Mouse (Mus musculus) layer of hippocampus, adult 9-11 months (tissue): ENCODE measurements around the gene Olfr1132.
"Not testable (repeated sequence)": the region's sequence is repeated elsewhere in the genome, so short reads cannot be mapped to it uniquely, and the experiment has no call there.

Source experiments
- DNase-seq: peaks from one replicate; pipeline ENCODE4 v3.0.0; 2022

Olfr1132 gene

DNA sequence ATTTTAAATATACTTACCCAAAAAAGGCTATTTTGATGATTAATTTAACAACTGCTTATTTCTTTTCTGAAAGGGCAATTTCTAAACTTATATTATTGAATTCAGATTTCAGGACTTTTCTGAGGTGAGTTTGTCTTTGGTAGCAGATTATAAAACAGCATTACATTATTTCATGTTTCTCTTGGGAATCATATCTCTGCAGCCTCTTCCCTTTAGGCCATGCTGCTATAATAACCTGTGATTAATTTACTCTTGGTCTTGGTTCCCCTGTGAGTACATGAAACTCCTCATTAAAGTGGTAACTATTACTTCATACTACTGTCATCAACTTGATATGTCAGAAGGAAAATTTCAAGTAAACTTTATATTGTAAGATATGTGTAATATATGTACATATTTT, at the start of gene Olfr1132:
Olfr1132 (minus strand) TSS at position 101 of the 400 bp plus-strand sequence.
- DNase-seq = no peak

DNA sequence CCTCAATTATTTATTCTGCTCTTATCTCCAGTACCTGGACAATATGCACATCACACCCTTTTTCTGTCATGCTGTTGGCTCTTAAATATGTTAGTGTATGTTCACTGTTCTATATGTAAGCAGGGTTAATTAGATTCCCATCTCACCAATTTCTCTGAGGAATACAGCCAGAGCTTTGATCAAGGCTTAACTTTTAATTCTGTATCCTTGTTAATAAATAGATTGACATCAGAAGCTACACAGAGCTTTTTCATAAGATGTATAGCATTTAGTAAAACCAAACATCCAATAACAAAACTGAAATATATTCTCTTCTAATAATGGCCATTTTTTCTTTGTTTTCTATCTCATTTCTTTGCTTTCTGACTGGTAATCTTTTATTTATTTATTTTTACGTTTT, 36.2 kb upstream of the Olfr1132 start, which contains the start of gene Olfr1135:
Olfr1135 (minus strand) TSS at position 101 of the 400 bp plus-strand sequence.
- DNase-seq = no peak

DNA sequence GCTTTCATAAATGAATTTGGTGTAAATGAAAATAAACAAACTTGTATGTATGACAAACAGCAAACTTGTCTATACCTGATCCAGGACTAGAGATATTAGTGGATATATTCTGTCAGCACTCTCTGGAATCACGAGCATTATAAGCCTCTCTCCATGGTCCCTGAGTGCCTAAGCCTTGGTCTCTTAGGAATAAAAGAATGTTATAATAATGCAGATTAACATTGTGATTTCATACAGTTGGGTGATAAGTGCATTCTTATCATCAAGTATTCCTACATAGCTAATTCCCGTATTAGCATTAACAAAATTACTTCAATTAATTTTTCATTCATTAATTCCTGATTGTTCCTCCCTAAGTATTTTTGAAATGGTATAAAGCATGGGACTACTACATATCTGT, 21.0 kb upstream of the Olfr1132 start, which contains the start of gene Olfr1134:
Olfr1134 (minus strand) TSS at position 101 of the 400 bp plus-strand sequence.
- DNase-seq = no peak

DNA sequence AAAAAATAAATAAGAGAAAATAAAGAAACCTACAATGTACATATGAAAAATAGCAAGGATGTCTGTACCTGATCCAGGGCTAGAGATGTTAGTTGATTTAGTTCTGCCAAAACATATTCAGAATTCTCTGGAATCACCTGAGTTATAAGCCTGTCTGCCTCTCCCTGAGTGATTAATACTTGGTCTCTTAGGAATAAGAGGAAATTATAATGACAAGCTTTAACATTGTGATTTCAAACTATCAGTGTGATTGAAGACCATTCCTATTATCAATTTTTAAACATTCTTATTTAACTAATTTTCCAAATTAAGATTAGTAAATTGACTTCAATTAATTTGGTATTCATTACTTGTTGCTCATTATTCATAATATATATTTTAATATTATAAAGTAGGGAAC, 9.9 kb upstream of the Olfr1132 start, which contains the start of gene Olfr1133:
Olfr1133 (minus strand) TSS at position 101 of the 400 bp plus-strand sequence.
- DNase-seq = no peak

DNA sequence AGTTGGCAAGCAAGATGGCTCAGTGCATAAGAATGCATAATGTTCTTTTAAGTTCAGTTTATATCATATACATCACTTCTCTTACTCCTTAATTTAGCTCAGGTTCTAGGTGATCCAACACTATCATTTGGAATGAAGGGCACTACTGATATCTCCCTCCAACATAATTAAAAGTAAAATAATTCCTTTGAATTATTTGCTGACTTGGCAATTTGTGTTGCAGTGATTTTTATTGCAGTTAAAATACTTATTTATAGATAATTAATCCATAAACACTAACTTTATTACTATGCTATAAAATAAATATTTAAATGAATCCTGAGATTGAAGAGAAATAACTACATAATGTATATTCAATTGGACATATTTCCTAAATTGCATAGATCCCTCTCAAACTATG, 5.1 kb upstream of the Olfr1132 start:
- no peak for DNase-seq

DNA sequence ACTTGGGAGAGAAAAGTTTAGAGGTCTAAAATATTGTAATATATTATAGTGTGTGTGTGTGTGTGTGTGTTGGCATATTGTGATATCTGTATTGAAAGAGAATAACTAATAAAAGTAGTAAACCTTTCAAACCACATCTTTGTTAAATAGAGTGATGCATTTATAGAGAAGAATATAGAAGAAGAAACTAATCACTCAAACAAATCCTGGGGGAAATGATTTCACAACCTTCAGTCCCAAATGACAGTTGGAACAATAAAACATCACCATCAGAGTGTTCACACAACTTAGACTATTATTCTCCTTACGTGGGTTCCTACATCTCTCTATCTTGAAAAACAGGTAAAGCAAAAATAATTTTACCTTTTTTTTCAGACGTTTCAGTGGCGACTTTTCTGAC, 10.5 kb downstream of the Olfr1132 start, which contains the start of gene Olfr1131:
Olfr1131 (plus strand) TSS at position 301 of the 400 bp plus-strand sequence.
- DNase-seq = no peak

DNA sequence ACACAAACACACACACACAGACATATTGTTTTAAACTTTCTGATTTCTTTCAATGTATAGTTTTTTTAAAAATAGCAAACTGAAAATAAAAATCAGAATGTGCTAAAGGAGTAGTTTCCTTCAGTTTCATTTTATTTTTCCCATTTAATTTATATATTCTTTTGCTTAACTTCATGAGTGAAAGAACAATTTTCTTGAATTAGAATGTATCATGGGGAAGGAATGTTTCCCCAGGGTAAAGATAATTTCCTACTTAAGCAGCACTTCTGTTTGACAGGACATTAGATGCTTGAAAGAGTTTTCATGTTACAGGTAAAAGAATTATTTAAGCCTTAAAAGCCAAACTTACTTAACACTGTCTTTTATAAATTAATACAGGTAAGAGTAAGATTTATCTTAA, 31.4 kb downstream of the Olfr1132 start, which contains the start of gene Olfr1130:
Olfr1130 (plus strand) TSS at position 301 of the 400 bp plus-strand sequence.
- not testable (repeated sequence) for DNase-seq
